Mouse (Mus musculus) kidney, adult 2 months (tissue): Measurements from ENCODE around the gene Cd300ld4.
"Not testable (repeated sequence)": the region's sequence is repeated elsewhere in the genome, so short reads cannot be mapped to it uniquely, and the experiment has no call there.

ENCODE experiments used
- CTCF ChIP-seq: fragments of 200-500 bp; conservative IDR thresholded peaks from 2 replicates; pipeline ENCODE4 v1.5.1; 2011; ENCODE audit warnings: low read depth, mild to moderate bottlenecking, control low read depth, low read length, moderate library complexity, mixed read lengths; ENCODE audit not compliant: insufficient read depth, insufficient read length
- POLR2A ChIP-seq: fragments of 200-500 bp; IDR thresholded peaks from one replicate; pipeline ENCODE4 v1.6.1; 2011; ENCODE audit warnings: low read depth, low read length, control low read depth

GRCm38 (mm10) chr11:115016093-115016492, 10.7 kb downstream of the Cd300ld4 start, which contains the start of gene Cd300ld2:
- not testable (repeated sequence) for TF ChIP-seq CTCF, POLR2A
